Mouse (Mus musculus) MEL (cell line): ENCODE measurements around the gene Zfp354b. TPM values are rescaled to one million over a fixed set of nuclear protein-coding genes. Genes with fewer than 3 reads are reported as not detected.

Source experiments
- DNase-seq: peaks from one replicate; pipeline ENCODE4 v3.0.0; 2011; ENCODE audit warnings: low read depth, low spot score
- H3K27ac ChIP-seq: 2 replicates; pipeline ENCODE4 v1.5.1; 2012; ENCODE audit warnings: low read depth, mild to moderate bottlenecking, control low read depth, low read length, moderate library complexity; ENCODE audit not compliant: control insufficient read depth
- H3K27me3 ChIP-seq, 2 experiments: fragments of 150-350 bp in 1 of 2; sonication (generic) in 1 of 2; 2 replicates each; pipeline ENCODE4 v1.6.1; 2012; ENCODE audit warnings: low read length in 2 of 2, mild to moderate bottlenecking in 2 of 2, improper control_type of control experiment in 1 of 2, moderate library complexity in 1 of 2; ENCODE audit not compliant: insufficient read depth in 2 of 2, control insufficient read depth in 1 of 2
- H3K36me3 ChIP-seq, 2 experiments: 2 replicates each; pipeline ENCODE4 v1.6.1; 2012 to 2014; ENCODE audit warnings: low read length in 2 of 2, improper control_type of control experiment in 1 of 2, inconsistent platforms in 1 of 2, mild to moderate bottlenecking in 1 of 2; ENCODE audit not compliant: insufficient read depth in 2 of 2, control insufficient read depth in 1 of 2
- H3K4me1 ChIP-seq, 2 experiments: fragments of 150-350 bp in 1 of 2; sonication (generic) in 1 of 2; 2 replicates each; pipeline ENCODE4 v1.6.1; 2012; ENCODE audit warnings: low read length in 2 of 2, improper control_type of control experiment in 1 of 2, mild to moderate bottlenecking in 1 of 2; ENCODE audit not compliant: insufficient read depth in 2 of 2, control insufficient read depth in 1 of 2
- H3K4me3 ChIP-seq, 2 experiments: fragments of 150-350 bp in 1 of 2; sonication (generic) in 1 of 2; 2 replicates each; pipeline ENCODE4 v1.5.1; 2012; ENCODE audit warnings: low read depth in 2 of 2, low read length in 2 of 2, mild to moderate bottlenecking in 2 of 2, moderate library complexity in 2 of 2, control low read depth in 1 of 2, improper control_type of control experiment in 1 of 2; ENCODE audit not compliant: control insufficient read depth in 1 of 2, insufficient read depth in 1 of 2
- H3K79me2 ChIP-seq: 2 replicates; pipeline ENCODE4 v1.6.1; 2012; ENCODE audit warnings: mild to moderate bottlenecking, low read length, moderate library complexity; ENCODE audit not compliant: control insufficient read depth, poor library complexity, insufficient read depth
- H3K9ac ChIP-seq: 2 replicates; pipeline ENCODE4 v1.6.1; 2012; ENCODE audit warnings: low read depth, mild to moderate bottlenecking, control low read depth, low read length, moderate library complexity; ENCODE audit not compliant: control insufficient read depth, poor library complexity, severe bottlenecking
- H3K9me3 ChIP-seq: fragments of 150-350 bp; sonication (generic); replicated peaks from 2 replicates; pipeline ENCODE4 v1.6.1; 2012; ENCODE audit warnings: mild to moderate bottlenecking, low read length, improper control_type of control experiment, moderate library complexity; ENCODE audit not compliant: insufficient read depth
- BHLHE40 ChIP-seq: IDR thresholded peaks from 2 replicates; pipeline ENCODE4 v1.6.1; 2012; ENCODE audit warnings: low read depth, mild to moderate bottlenecking, inconsistent platforms, low read length, improper control_type of control experiment, borderline replicate concordance
- CHD1 ChIP-seq: IDR thresholded peaks from 2 replicates; pipeline ENCODE4 v1.6.1; 2012; ENCODE audit warnings: low read depth, mild to moderate bottlenecking, inconsistent platforms, low read length, improper control_type of control experiment
- CTCF ChIP-seq, 3 experiments: IDR thresholded peaks in 2 of 3; conservative IDR thresholded peaks in 1 of 3; 2 replicates each; pipeline ENCODE4 v1.5.1; 2011 to 2012; ENCODE audit warnings: low read length in 3 of 3, low read depth in 2 of 3, mild to moderate bottlenecking in 2 of 3, improper control_type of control experiment in 1 of 3, inconsistent platforms in 1 of 3, mixed read lengths in 1 of 3, moderate library complexity in 1 of 3; ENCODE audit not compliant: control insufficient read depth in 1 of 3, insufficient read depth in 1 of 3, poor library complexity in 1 of 3, severe bottlenecking in 1 of 3
- E2F4 ChIP-seq: IDR thresholded peaks from 2 replicates; pipeline ENCODE4 v1.6.1; 2011; ENCODE audit warnings: low read depth, low read length, improper control_type of control experiment, borderline replicate concordance
- ELF1 ChIP-seq: IDR thresholded peaks from 2 replicates; pipeline ENCODE4 v1.6.1; 2014; ENCODE audit warnings: low read depth, mild to moderate bottlenecking, inconsistent platforms, low read length, improper control_type of control experiment, moderate library complexity
- GABPA ChIP-seq: IDR thresholded peaks from 2 replicates; pipeline ENCODE4 v1.6.1; 2012; ENCODE audit warnings: low read depth, mild to moderate bottlenecking, inconsistent platforms, low read length, improper control_type of control experiment, moderate library complexity
- JUND ChIP-seq: IDR thresholded peaks from 2 replicates; pipeline ENCODE4 v1.6.1; 2011; ENCODE audit warnings: low read depth, mild to moderate bottlenecking, improper control_type of control experiment, low read length
- KAT2A ChIP-seq: conservative IDR thresholded peaks from 2 replicates; pipeline ENCODE4 v1.6.1; 2012; ENCODE audit warnings: low read depth, low read length, improper control_type of control experiment, inconsistent platforms
- MAX ChIP-seq: IDR thresholded peaks from 2 replicates; pipeline ENCODE4 v1.6.1; 2011; ENCODE audit warnings: low read length, improper control_type of control experiment
- MAZ ChIP-seq: IDR thresholded peaks from 2 replicates; pipeline ENCODE4 v1.6.1; 2012; ENCODE audit warnings: low read depth, mild to moderate bottlenecking, inconsistent platforms, low read length, improper control_type of control experiment
- MEF2A ChIP-seq: IDR thresholded peaks from 2 replicates; pipeline ENCODE4 v1.6.1; 2014; ENCODE audit warnings: low read depth, mild to moderate bottlenecking, inconsistent platforms, low read length, improper control_type of control experiment; ENCODE audit not compliant: poor library complexity, insufficient replicate concordance, severe bottlenecking; ENCODE audit errors: extremely low read depth
- MXI1 ChIP-seq: IDR thresholded peaks from 2 replicates; pipeline ENCODE4 v1.6.1; 2011; ENCODE audit warnings: mild to moderate bottlenecking, low read depth, low read length, improper control_type of control experiment
- MYB ChIP-seq: IDR thresholded peaks from 2 replicates; pipeline ENCODE4 v1.6.1; 2011; ENCODE audit warnings: mild to moderate bottlenecking, low read depth, low read length, improper control_type of control experiment
- MYC ChIP-seq: IDR thresholded peaks from 2 replicates; pipeline ENCODE4 v1.6.1; 2011; ENCODE audit warnings: low read depth, mild to moderate bottlenecking, low read length, improper control_type of control experiment, moderate library complexity
- NRF1 ChIP-seq: IDR thresholded peaks from 2 replicates; pipeline ENCODE4 v1.6.1; 2014; ENCODE audit warnings: low read depth, mild to moderate bottlenecking, inconsistent platforms, low read length, improper control_type of control experiment, moderate library complexity; ENCODE audit not compliant: poor library complexity, insufficient read depth, severe bottlenecking
- POLR2A ChIP-seq, 2 experiments: IDR thresholded peaks; 2 replicates each; pipeline ENCODE4 v1.6.1; 2011 to 2012; ENCODE audit warnings: low read length in 2 of 2, mild to moderate bottlenecking in 2 of 2, control low read depth in 1 of 2, improper control_type of control experiment in 1 of 2, low read depth in 1 of 2, moderate library complexity in 1 of 2; ENCODE audit not compliant: control insufficient read depth in 1 of 2, insufficient read depth in 1 of 2, poor library complexity in 1 of 2
- POLR2AphosphoS2 ChIP-seq: IDR thresholded peaks from 2 replicates; pipeline ENCODE4 v1.6.1; 2011; ENCODE audit warnings: low read length, improper control_type of control experiment
- RAD21 ChIP-seq: IDR thresholded peaks from 2 replicates; pipeline ENCODE4 v1.6.1; 2011; ENCODE audit warnings: mild to moderate bottlenecking, low read depth, low read length, improper control_type of control experiment
- RCOR1 ChIP-seq: IDR thresholded peaks from 2 replicates; pipeline ENCODE4 v1.6.1; 2012; ENCODE audit warnings: low read depth, mild to moderate bottlenecking, inconsistent platforms, low read length, improper control_type of control experiment
- SIN3A ChIP-seq: IDR thresholded peaks from 2 replicates; pipeline ENCODE4 v1.6.1; 2012; ENCODE audit warnings: low read length, improper control_type of control experiment, inconsistent platforms
- SMC3 ChIP-seq: IDR thresholded peaks from 2 replicates; pipeline ENCODE4 v1.6.1; 2011; ENCODE audit warnings: low read depth, low read length, improper control_type of control experiment
- TAL1 ChIP-seq: IDR thresholded peaks from 2 replicates; pipeline ENCODE4 v1.6.1; 2012; ENCODE audit warnings: mild to moderate bottlenecking, inconsistent platforms, low read length, moderate library complexity, mixed read lengths
- TBP ChIP-seq: IDR thresholded peaks from 2 replicates; pipeline ENCODE4 v1.8.0; 2011; ENCODE audit warnings: low read depth, low read length, improper control_type of control experiment
- USF1 ChIP-seq: IDR thresholded peaks from 2 replicates; pipeline ENCODE4 v1.6.1; 2014; ENCODE audit warnings: low read depth, mild to moderate bottlenecking, inconsistent platforms, low read length, improper control_type of control experiment, moderate library complexity
- USF2 ChIP-seq, 2 experiments: IDR thresholded peaks; 2 replicates each; pipeline ENCODE4 v1.6.1; 2011 to 2012; ENCODE audit warnings: improper control_type of control experiment in 2 of 2, low read length in 2 of 2, borderline replicate concordance in 1 of 2, inconsistent platforms in 1 of 2, low read depth in 1 of 2, mild to moderate bottlenecking in 1 of 2; ENCODE audit not compliant: insufficient read depth in 1 of 2
- ZKSCAN1 ChIP-seq: IDR thresholded peaks from 2 replicates; pipeline ENCODE4 v1.6.1; 2012; ENCODE audit warnings: low read depth, mild to moderate bottlenecking, inconsistent platforms, low read length, improper control_type of control experiment, moderate library complexity
- ZMIZ1 ChIP-seq: IDR thresholded peaks from 2 replicates; pipeline ENCODE4 v1.6.1; 2012; ENCODE audit warnings: low read depth, mild to moderate bottlenecking, inconsistent platforms, low read length, improper control_type of control experiment, moderate library complexity
- ZNF384 ChIP-seq: IDR thresholded peaks from 2 replicates; pipeline ENCODE4 v1.6.1; 2012; ENCODE audit warnings: low read depth, mild to moderate bottlenecking, inconsistent platforms, low read length, improper control_type of control experiment
- polyA plus RNA-seq, 2 experiments: library from polyadenylated mRNA; stranded (reverse) in 1 of 2; unstranded in 1 of 2; fragments of >175 nt in 1 of 2; fragments of >200 nt in 1 of 2; gene quantifications; 2 replicates each; pipeline versions ENCODE4 v1.2.1 to v1.2.4; 2012; ENCODE audit warnings: low replicate concordance in 2 of 2, low read depth in 1 of 2; ENCODE audit not compliant: insufficient read length in 2 of 2, insufficient read depth in 1 of 2, missing spikeins in 1 of 2
- total RNA-seq: library from RNA; depleted of rRNA; stranded (reverse); fragments of 300-350 nt; gene quantifications from 2 replicates; pipeline ENCODE4 v1.2.3, GENCODE M21; 2012

The Zfp354b gene
- total and polyA plus RNA-seq, 3 experiments: not detected

GRCm38 (mm10) chr11:50908136-50908535, 23.3 kb downstream of the Zfp354b start:
- Histone ChIP-seq H3K79me2 (no peaks in the 10 kb centered on the region), H3K36me3 (no peaks in the 10 kb centered on the region), H3K9me3 (no peaks in the 10 kb centered on the region), H3K4me3 (no peak overlapping the region), H3K27me3 (no peaks in the 10 kb centered on the region; a peak in 1 of 4 replicates), H3K4me1 (no peaks in the 10 kb centered on the region), H3K27ac (no peak overlapping the region), H3K9ac (no peak overlapping the region)
- no peak for DNase-seq
- TF ChIP-seq BHLHE40 (no peak), MAX (no peak), MAZ (no peak), ZMIZ1 (no peak), ZKSCAN1 (no peak), ELF1 (no peak), MYB (no peak), GABPA (no peak), TBP (no peak), MYC (no peak), SIN3A (no peak), E2F4 (no peak), ZNF384 (no peak), TAL1 (no peak), POLR2A (IDR thresholded peaks at IDR 0.05; ENCODE audit: control insufficient read depth in 1 of 2, insufficient read depth in 1 of 2, low read depth in 1 of 2, low read length in 2 of 2, poor library complexity in 1 of 2) (no peak), USF2 (IDR thresholded peaks at IDR 0.05; ENCODE audit: borderline replicate concordance in 1 of 2, insufficient read depth in 1 of 2, low read depth in 1 of 2, low read length in 2 of 2) (no peak), CHD1 (no peak)

- Histone ChIP-seq H3K4me3 (no peak overlapping the region), H3K4me1 (no peaks in the 10 kb centered on the region), H3K9ac (no peak overlapping the region), H3K36me3 (no peaks in the 10 kb centered on the region), H3K27me3 (no peaks in the 10 kb centered on the region), H3K9me3 (no peaks in the 10 kb centered on the region; the same call in 1 of the 2 replicates), H3K79me2 (no peaks in the 10 kb centered on the region), H3K27ac (no peak overlapping the region)
- DNase-seq: no peak
- TF ChIP-seq KAT2A (no peak), RAD21 (no peak), ZKSCAN1 (no peak), MEF2A (no peak), POLR2AphosphoS2 (no peak), TBP (no peak), ZNF384 (no peak), MAX (no peak), RCOR1 (no peak), CHD1 (no peak), JUND (no peak), SIN3A (no peak), SMC3 (no peak), MAZ (no peak), CTCF (IDR thresholded peaks at IDR 0.05 in 2 of 3, conservative IDR thresholded peaks at IDR 0.05 in 1 of 3; ENCODE audit: control insufficient read depth in 1 of 3, insufficient read depth in 1 of 3, low read depth in 2 of 3, low read length in 3 of 3, poor library complexity in 1 of 3, severe bottlenecking in 1 of 3) (no peak), MXI1 (no peak), BHLHE40 (no peak), NRF1 (no peak), ZMIZ1 (no peak), USF1 (no peak)
Observed at GRCm38 (mm10) chr11:50897359-50897758, 34.1 kb downstream of the Zfp354b start.
